Mouse (Mus musculus) G1E-ER4 (cell line): ENCODE results near the gene Sirt3. TPM values are rescaled to one million over a fixed set of nuclear protein-coding genes. Genes with fewer than 3 reads are reported as not detected.

Experiments used
- GATA1 ChIP-seq: IDR thresholded peaks from one replicate; pipeline ENCODE4 v1.8.0; 2012; ENCODE audit warnings: low read length, inconsistent platforms
- polyA plus RNA-seq: library from polyadenylated mRNA; stranded (reverse); fragments of >175 nt; gene quantifications from 2 replicates; pipeline ENCODE4 v1.2.3, GENCODE M21; 2012

Sirt3 gene
- polyA plus RNA-seq, 1 experiment = 38.9 TPM

- no peak for TF ChIP-seq GATA1
These were observed 23.4 kb downstream of the Sirt3 start for GRCm38 (mm10) chr7:140858746-140859145.

DNA sequence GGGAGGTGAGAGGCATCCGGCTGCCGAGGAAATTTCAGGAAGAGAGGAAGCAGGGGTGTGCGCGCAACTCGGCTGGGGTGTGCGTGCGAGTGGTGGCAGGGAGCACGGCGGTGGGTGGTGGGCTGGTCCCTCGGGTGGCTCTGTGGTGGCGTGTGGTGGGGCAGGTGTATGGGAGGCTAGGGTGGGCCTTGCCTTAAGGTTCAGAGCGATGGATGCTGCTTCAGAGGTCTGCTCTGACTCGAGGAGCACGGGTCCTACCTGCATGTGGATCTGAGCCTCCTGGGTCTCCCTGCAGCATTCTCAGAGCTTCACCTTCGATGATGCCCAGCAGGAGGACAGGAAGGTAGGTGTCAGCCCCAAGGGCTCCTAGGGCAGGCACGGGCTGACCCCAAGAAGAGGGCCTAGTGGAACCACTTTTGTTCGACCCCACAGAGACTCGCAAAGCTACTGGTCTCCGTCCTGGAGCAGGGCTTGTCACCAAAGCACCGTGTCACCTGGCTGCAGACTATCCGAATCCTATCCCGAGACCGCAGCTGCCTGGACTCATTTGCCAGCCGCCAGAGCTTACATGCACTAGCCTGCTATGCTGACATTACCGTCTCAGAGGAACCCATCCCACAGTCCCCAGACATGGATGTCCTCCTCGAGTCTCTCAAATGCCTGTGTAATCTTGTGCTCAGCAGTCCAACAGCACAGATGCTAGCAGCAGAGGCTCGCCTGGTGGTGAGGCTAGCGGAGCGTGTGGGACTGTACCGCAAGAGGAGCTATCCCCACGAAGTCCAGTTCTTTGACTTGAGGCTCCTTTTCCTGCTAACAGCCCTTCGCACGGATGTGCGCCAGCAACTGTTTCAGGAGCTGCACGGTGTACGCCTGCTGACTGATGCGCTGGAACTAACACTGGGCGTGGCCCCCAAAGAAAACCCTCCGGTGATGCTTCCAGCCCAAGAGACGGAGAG is 24.3 kb downstream of the Sirt3 start, which contains the start of gene Bet1l:
Gene Bet1l (minus strand): TSS at position 28 of the 956 bp plus-strand sequence.
- no peak for TF ChIP-seq GATA1

- no peak for TF ChIP-seq GATA1
These were observed 25.1 kb downstream of the Sirt3 start, which contains the start of gene Ric8a for GRCm38 (mm10) chr7:140856785-140857549. Gene Ric8a (plus strand): TSS chr7:140856957.

DNA sequence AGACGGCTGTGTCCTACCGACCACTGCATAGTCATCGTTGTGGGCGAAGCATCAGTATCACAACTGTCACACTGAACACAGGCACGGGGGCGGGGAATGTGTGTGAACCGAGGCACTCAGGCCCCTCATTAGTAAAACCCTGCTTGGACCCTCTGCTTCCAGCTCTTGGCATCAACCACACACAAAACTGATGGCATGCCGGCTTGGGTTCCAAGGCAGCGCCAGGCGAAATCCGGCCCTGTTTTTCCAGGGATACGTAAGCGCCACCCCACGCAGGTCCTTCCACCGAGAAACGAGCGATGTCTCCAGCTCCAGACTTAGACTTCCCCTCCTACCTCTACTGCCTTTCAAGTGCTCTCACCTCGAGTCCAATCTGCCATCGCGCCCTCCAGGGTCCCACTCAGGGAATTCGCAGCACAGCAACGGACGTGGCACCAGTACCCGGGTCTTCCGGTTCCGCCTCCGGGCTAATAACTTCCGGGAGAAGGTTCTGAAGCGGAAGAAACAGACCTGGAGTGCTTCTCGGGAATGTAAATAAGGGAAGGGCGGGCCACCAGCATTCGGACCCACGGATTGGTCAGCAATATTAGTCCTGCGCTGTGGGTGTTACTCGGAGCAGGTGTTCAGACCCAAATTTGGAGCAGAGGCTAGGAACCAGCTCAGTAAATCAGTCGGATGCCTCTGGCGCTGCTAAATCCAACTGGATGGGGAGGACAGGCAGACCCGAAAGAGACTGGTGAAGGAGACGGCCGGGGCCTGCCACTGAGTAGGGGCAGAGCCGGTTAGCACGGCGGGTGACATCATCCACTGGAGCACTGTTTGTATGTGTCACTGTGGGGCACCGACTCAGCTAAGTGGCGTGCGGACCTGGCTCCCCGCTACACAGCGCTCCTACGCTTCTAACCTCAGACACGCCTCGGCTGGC is 26.0 kb downstream of the Sirt3 start, which contains the start of gene Gm45785:
Gene Gm45785 (minus strand): TSS at position 472 of the 925 bp plus-strand sequence.
- TF ChIP-seq GATA1 = no peak

DNA sequence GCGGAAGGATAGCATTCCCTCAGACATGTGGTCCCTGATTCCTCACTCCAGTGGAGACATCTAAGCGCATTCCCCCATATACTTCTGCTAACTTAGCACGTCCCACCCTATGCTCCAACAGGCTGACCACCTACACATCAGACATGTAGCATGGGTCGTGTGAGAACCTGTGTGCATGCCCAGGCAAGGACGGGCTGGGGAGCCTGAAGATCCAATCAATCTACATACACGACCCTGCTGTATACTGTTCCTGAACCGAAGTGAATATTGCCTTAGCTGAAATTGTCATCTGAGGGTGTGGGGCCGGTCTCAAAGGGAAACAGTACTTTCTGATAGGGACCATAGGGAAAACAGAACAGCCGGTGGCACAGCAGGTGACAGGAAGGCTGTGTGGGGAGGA is 26.9 kb downstream of the Sirt3 start:
- no peak for TF ChIP-seq GATA1

DNA sequence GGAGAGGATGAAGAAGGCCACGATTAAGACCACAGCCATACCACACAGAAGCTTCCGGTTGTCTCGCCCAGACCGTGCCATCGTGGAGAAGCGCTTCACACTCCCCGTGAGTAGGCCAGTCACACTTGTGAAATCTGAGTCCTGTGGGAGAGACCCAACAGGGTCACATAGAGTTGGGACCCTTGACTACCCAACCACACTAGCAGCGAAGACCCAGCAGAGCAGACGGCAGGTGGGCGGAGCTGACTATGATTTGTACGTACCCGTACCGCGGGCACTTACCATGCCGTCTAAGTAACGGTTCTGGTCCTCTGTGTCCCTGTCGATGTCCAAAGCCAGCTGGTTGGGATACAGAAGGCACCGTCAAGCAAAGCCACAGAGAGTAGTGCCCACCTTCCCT is 27.6 kb downstream of the Sirt3 start:
- no peak for TF ChIP-seq GATA1

DNA sequence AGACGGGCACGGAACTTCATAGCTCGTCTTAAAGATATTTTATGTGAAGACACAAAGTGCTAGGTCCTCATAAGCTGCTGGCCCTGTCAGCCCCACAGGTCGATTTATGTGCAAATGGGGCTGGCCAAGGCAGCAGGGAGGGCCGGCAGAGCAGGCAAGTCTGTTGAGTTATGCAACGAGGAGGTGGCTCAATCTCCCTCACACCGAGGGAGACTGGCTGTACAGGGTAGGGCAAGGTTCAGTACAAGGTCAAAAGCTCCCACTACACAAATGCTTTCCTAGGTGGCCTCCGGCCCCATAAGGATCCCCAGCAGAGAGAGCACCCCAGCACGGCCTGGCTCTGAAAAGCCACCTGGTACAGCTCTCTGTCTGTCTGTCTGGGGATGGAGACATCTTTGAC is 28.7 kb downstream of the Sirt3 start:
- TF ChIP-seq GATA1 = no peak

DNA sequence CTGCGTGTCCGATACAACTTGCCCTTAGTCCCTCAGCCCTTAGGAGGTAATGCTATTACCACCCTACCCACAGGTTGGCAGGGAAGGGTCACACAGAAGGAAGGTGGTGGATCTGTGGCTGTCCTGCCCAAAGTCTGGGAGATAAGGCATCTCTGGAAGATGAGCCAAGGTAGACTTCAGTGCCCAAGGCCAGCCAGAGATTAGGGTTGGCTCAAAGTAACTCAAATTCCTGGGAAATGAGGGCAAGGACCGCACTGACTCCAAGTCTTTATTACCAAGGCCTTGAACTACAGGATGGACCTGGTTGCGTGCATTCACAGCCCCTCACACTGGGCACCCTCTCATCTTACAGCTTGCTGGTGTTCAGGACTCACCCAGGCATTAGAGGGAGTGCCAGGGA is 30.2 kb downstream of the Sirt3 start:
- no peak for TF ChIP-seq GATA1

GRCm38 (mm10) chr7:140848591-140848990 is 33.5 kb downstream of the Sirt3 start:
- no peak for TF ChIP-seq GATA1

DNA sequence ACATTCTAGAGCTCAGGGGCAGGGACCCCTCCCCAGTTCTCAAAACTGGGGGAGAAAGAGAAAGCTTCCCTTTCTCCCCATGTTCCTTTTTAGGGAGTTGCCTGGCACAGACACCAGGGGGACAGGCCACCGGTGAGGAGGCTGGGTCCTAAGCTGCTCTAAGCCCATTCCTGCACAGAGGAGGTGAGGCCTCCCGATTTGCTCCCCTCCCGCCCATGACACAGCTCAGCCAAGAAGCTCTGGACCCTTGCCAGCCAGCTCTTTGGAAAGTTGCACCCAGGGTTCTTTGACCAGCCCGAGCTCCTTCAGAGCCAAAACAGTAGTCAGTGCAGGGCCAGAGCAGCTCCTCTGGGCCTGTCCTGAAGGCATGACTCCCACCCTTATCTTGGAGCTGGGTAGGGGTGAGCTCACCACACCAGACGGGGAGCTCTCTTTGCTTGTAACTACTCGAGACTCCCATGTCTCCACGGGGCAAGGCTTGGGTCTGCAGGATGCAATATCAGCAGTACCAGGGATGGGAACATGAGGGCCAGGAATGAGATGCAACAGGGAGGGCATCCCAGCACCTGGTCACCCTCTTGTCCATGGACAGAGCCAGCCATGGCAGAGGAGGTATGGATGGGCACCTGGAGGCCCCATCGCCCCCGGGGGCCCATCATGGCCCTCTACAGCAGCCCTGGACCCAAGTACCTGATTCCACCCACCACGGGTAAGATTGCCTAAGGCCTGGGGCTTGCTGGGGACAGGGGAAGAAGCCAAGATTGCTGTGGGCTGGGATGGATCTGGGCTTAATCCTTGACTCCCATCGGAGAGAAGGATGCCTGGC is 34.1 kb downstream of the Sirt3 start, which contains the start of gene Odf3:
Gene Odf3 (plus strand): TSS at position 51 of the 826 bp plus-strand sequence.
- TF ChIP-seq GATA1 = no peak

DNA sequence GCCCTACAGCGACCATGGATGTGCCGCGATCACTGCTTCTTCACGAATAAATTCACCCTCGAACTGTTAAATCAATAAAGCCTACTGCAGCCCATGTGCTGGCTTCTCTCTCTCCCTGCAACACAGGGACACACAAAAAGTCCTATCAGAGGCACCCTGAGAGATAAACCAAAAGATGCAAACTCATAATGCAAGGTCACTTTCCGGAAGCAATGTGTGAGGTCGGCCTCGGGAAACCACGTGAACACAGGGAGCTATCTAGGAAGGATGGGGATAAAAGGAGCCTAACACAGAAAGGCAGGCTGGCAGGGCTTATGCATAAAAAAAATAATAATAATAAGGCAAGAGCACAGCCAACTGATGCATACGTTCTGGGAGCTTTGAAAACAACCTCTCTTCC is 35.4 kb downstream of the Sirt3 start:
- TF ChIP-seq GATA1 = peak; percentile 41

GRCm38 (mm10) chr7:140845683-140846082 is 36.4 kb downstream of the Sirt3 start:
- no peak for TF ChIP-seq GATA1

- TF ChIP-seq GATA1 = no peak
These were observed 37.0 kb downstream of the Sirt3 start, which contains the start of gene Scgb1c1 for GRCm38 (mm10) chr7:140844905-140845665. Gene Scgb1c1 (plus strand): TSS chr7:140845547.
